Mouse (Mus musculus) G1E-ER4 (cell line): ENCODE results near the gene Msi1. TPM values are rescaled to one million over a fixed set of nuclear protein-coding genes. Genes with fewer than 3 reads are reported as not detected.

Experiments used
- GATA1 ChIP-seq: IDR thresholded peaks from one replicate; pipeline ENCODE4 v1.8.0; 2012; ENCODE audit warnings: low read length, inconsistent platforms
- polyA plus RNA-seq: library from polyadenylated mRNA; stranded (reverse); fragments of >175 nt; gene quantifications from 2 replicates; pipeline ENCODE4 v1.2.3, GENCODE M21; 2012

The Msi1 gene
- polyA plus RNA-seq: 2.4 TPM in 2 replicates

DNA sequence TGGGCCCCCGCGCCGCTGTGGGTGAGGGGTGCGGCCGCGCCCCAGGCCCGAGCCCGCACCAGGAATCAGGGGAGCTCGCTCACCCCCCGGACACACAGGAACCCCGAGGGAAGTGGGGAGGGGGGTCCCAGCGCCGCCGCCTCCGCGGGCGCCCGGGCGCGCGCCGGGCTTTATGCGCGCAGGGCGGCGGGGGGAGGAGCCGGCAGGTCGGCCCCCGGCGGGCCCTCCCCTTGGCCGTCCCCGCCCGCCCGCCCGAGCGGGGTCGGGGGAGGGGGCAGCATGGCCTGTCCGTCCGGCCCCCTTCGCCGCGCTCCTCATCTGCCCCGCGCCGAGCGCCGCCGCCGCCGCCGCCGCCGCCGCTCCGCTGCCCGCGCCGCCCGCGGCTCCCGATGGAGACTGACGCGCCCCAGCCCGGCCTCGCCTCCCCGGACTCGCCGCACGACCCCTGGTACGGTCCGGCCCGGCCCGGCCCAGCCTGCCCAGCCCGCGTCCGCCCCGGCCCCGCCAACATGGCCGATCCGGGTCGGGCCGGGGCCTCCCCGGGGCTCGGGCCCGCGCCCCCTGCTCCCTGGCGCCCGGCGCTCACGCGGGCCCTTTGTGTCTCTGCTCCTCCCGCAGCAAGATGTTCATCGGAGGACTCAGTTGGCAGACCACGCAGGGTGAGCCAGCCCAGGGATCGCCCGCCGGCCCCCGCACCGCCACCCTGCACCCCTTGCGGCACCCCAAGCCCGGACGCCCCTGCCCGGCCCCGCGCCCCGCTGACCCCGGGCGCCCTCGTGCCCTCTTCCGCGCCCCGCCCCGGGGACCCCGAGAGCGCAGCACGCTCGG is at the start of gene Msi1:
Msi1 (plus strand) TSS at position 241 of the 828 bp plus-strand sequence.
- TF ChIP-seq GATA1: no peak

DNA sequence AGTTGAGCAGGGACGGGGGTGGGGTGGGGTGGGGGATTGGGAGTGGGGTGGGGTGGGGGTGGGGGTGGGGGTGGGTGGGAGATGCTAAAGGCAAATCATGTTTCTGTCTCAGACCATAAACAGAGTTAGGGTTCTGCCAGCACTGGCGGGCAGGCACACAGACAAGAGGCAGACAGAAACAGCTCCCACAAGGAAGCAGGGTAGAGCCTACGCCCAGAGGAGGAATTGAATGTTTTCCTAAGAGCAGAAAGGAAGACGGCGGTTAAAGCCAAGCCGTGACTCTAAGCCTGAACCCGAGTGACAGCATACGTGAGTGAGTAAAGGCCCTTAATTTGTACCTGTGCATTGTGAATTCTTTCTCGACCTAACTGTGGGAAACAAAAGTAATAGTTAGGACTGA is 37.5 kb upstream of the Msi1 start:
- TF ChIP-seq GATA1: no peak

GRCm38 (mm10) chr5:115392969-115393368 is 36.4 kb upstream of the Msi1 start:
- TF ChIP-seq GATA1: no peak

GRCm38 (mm10) chr5:115394223-115394622 is 35.2 kb upstream of the Msi1 start:
- no peak for TF ChIP-seq GATA1

DNA sequence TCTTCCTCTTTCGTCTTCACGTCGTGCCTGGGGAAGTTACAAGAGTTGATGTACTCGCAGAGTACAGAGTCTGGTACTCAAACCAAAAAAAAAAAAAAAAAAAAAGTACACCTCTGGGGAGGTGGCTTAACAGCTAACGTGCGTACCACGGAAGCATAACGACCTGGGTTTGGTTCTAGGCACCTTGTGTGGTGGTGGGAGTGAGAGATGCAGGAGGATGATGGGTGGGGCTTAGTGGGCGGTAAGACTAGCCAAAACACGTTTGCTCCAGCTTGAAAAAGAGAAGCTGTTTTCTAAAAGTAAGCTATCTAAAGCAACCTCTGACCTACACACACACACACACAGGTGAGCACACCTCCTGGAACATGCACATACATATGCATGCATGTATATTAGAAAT is 34.6 kb upstream of the Msi1 start:
- TF ChIP-seq GATA1: no peak

DNA sequence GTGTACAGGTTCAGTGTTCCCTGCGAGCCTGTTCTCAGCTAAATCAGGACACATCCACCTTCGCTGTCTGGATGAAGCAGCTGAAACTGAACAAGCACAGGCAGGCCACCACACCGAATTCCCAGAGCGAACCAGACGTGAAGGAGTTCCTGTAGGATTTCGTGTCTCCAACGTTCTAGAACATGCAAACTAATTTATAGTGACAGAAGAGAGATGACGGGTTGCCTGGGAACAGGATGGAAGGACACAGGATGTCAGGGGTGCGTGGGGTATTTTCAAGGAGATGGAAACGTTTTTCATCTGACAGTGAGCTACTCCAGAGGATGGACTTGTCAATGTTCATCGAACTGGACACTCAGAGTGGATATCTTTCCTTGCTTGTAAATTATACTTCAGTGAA is 32.7 kb upstream of the Msi1 start:
- TF ChIP-seq GATA1: no peak

DNA sequence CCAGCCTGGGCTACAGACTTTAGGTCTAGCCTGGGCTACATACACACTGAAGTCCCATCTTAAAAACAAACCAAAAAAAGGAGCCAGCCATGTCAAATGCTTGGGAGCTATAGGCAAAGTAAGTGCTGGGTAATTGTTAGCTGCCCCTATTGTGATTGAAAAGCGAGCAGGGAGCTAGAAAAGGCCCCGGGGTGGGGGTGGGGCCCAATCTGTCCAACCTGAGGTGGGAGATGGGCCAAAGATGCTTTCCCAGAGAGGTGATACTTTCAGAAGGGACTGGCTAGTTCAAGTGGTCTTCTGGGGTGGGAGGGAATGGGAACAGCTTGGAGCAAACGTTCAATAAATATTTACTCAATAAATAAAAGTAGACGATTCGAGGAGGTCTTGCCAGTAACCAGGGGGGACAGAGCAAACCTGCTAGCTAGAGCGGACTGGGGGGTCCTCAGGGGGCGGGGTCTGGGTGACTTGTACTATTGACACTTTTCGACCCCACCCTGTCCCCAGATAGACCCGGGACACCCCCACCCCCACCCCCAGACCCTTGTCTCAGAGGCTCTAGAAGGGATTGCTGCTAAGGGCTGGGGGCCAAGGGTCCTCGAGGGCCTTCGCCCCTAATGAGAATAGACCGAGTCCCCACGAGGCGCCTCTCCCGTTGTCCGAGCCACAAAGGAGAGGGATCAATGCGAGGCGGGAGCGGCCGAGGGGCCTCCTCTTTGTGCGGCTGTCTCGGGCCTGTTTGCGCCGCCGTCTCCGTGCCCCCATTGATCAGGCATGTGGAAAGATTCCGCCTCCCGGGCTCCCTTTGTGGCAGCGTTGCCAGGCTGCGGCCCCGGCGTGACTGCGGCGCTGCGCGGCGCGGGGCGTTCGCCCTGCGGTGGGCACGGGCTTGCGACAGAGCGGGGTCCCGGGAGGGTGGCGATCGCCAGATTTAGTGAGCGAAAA is 31.3 kb upstream of the Msi1 start:
- TF ChIP-seq GATA1: no peak

- no peak for TF ChIP-seq GATA1
Observed at GRCm38 (mm10) chr5:115402063-115402462, 27.3 kb upstream of the Msi1 start.

- TF ChIP-seq GATA1: no peak
Observed at GRCm38 (mm10) chr5:115403436-115404140, 25.8 kb upstream of the Msi1 start.

DNA sequence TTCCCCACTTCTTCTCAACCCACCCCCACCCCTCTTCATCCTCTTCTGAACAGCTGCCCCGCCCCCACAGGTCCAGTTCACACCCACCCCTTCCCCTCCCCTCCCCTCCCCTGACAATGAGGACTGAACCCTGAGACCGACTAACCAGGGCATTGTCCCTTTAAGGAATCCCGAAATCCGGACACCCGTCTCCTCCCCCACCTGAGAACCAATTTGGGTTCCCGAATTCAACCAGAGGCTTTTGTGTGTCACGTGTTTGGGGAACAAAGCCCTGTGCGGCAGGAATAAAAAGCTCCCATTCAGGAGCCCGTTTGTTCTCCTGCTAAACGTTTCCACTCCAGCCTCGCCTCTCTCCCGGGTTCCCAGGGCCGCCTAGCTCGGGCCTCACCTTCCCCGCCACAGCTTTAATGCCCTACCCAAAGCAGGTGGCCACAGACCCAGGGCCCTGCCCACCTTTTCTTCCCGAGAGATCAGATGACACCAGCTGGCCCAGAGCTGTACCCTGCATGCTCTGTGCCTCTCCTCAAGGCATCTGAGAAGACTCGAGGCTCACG is 25.1 kb upstream of the Msi1 start:
- TF ChIP-seq GATA1: no peak

- no peak for TF ChIP-seq GATA1
Observed at GRCm38 (mm10) chr5:115405205-115405604, 24.2 kb upstream of the Msi1 start.

DNA sequence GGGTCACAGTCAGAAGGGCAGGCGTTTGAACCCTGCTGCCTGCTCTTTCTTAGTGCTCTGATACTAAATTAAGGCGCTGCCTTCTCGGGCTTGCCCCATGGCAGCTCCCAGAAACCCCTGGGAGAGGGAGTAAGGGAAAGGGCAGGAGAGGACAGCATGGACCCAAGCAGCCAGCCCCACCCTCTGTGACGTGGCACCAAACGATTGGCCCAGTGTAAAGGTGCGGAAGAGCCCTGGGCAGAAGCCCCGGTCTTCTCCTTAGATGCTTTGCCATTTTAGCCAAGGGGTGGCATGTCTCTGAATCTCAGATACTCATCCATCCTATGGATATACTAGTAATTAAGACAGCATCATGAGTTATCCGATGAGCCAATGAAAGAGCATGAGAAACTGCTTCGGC is 21.3 kb upstream of the Msi1 start:
- TF ChIP-seq GATA1: no peak

- no peak for TF ChIP-seq GATA1
Observed at GRCm38 (mm10) chr5:115415111-115416085, 14.0 kb upstream of the Msi1 start.

DNA sequence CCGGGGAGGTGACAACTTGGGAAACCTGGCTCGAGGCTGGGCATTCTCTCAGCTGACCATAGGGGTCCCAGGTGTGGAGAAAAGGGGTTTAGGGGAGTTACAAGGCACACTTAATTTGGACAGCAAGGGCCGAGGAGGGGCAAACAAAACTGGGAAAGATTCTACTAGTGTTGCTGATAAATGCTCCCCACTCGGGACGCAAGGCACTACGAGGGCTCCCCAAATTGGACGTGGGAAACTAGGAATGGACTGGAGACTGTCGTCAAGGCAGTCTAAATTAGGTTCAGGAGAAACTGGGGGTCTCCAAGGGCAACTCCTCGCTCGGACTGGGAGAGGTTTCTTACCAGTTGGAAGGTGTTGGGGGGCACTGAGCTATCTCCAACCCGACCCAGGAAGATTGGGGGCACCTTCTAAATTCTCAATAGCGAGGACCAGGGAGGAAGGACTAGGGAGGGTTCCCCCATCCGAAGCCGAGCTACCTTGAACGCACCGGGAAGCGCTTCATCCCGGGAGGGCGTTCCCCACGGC is 504 bp upstream of the Msi1 start:
- TF ChIP-seq GATA1: no peak
